Comparison of ENCODE assay signal across 14 mouse cellular contexts in genomic region chr1:36118061-36118685, GRCm38 (mm10).
"Had no signal": no experiment of that assay in that cellular context is flagged by ENCODE, and none has a peak within 500 bp of the region (broad histone marks: within the 10 kb centered on the region; RNA-seq: fewer than 3 reads in every experiment).

No protein-coding gene starts in this region.

- H3K27me3 ChIP-seq: stomach, embryonic 15.5 days had no signal

- H3K4me1 ChIP-seq: liver, embryonic 13.5 days; stomach, embryonic 15.5 days had no signal

- H3K4me3 ChIP-seq: liver, embryonic 13.5 days; stomach, embryonic 15.5 days had no signal

- DNase-seq: kidney, adult 9 months; kidney, postnatal 14 days; kidney, postnatal 4 days; liver, embryonic 13.5 days; lung, embryonic 14.5 days; midbrain, embryonic 14.5 days; retina, postnatal 1 day; right cerebral cortex, postnatal 25 days; spleen, adult 18-20 months; thymus, adult 18-20 months; thymus, postnatal 36 days had no signal

- H3K36me3 ChIP-seq: liver, embryonic 13.5 days; stomach, embryonic 15.5 days had no signal

- H3K9ac ChIP-seq: liver, embryonic 13.5 days; lung, embryonic 14.5 days; stomach, embryonic 15.5 days had no signal

- H3K27ac ChIP-seq: liver, embryonic 13.5 days; macrophage; stomach, embryonic 15.5 days had no signal

- ATAC-seq: lung, postnatal 0 days had no signal
